Mouse (Mus musculus): ENCODE results near the gene 0610010F05Rik. TPM values are rescaled to one million over a fixed set of nuclear protein-coding genes. Genes with fewer than 3 reads are reported as not detected.

Gene 0610010F05Rik
- 0.19 and 0.22 TPM in 2 replicates for polyA plus RNA-seq (2012; rRNA removed)

DNA sequence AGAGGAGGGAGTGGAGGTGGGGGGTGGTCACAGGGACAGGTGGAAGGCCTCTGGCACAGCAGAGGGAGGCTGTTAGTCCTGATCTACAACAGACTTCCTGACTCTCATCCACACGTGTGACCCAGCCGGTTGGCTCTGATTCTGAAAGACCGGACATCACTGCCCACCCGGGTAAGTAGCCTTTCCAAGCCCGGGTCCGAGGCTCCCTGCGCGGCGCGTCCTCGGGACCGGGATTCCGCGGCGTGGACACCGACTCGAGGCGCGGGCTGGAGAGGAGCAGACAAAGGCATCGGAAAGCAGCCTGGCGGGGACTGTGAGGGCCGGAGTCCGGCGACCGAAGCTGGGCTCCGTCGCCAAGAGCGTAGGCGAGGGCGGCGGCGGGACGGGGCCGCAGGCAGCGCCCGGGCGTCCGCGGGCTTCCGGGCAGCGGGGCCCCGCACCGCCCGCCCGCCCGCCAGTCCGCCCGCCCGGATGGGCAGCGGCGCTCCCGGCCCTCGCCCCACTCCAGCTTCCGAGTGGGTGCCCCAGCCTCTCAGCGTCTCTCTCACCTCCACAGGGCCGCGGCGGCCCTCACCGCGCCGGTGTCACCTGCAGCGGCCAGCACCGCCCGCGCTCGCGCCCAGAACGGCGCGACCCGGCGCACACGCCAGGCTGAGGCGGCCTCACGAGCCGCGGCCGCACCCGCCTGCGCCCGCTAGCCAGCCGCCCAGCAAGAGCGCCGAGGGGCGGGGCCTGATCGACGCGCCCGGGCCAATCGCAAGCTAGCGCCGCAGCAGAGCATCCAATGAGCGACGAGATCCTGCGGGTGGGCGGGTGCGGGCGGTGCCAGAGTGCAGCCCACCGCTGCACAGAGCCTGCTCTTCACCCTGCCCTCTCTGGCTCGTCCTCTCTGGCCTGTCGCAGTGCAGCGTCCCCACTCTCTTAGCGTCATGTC, at the start of gene 0610010F05Rik:
Gene 0610010F05Rik (minus strand): TSS at position 695 of the 934 bp plus-strand sequence.

DNA sequence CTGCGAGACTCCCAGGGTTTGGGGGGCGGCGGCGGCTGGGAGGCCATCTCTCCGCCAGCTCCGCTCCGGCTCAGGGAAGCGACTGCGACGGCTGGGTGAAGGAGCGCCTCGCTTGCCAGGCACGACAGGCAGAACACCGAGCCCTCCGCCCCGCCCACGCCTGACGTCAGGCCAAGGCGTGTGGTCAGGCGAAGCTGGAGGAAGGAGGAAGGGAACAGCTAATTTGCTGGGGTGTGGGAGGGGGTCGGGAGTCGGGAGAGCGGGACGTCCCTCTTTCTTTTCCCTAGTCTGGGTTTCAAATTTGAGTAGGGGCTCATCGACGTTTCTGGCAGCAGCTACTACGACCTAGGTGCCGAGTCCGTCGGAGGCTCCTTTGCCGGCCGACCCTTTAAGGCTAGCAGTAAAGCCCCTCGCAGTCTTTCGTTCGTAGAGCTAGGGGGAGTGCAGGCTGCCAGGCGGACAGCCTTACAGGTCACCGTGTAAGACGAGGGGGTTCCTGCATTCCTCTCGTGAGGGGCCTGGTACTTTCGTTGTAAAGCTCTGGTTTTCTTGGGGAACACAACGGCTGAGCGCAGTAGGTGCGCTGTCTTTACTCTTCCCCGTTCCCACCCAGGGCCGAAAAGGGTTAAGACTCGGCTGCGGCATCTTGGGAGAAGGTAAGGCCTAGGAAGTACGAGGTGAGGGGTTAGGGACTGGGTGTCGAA, 32.5 kb upstream of the 0610010F05Rik start, which contains the start of gene Pex13:
Gene Pex13 (minus strand): TSS at position 162 of the 704 bp plus-strand sequence.

DNA sequence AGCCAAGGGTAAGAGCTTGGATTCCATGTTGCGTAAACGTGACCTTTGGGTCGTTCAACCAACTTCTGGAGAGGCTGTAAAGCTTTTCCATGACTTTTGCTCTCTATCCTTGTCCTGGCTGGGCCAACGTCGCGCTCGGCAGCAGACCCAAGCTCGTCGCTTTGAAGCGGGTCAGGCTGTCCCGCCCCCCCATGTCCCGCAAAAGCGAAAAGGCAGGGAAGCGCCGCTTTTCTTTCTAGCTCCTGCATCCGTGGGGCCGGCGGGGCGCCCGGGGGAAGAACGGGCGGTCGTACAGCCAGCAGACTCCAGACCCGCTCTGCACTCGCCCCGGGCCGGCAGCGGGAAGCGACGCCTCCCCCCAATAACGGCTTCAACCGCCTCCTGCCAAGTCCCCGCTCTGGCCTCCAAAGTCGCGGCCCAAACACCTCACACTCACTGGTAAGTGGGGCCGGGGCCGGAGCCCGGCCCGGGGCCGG, 31.9 kb upstream of the 0610010F05Rik start, which contains the start of gene Pus10:
Gene Pus10 (plus strand): TSS at position 364 of the 476 bp plus-strand sequence.

DNA sequence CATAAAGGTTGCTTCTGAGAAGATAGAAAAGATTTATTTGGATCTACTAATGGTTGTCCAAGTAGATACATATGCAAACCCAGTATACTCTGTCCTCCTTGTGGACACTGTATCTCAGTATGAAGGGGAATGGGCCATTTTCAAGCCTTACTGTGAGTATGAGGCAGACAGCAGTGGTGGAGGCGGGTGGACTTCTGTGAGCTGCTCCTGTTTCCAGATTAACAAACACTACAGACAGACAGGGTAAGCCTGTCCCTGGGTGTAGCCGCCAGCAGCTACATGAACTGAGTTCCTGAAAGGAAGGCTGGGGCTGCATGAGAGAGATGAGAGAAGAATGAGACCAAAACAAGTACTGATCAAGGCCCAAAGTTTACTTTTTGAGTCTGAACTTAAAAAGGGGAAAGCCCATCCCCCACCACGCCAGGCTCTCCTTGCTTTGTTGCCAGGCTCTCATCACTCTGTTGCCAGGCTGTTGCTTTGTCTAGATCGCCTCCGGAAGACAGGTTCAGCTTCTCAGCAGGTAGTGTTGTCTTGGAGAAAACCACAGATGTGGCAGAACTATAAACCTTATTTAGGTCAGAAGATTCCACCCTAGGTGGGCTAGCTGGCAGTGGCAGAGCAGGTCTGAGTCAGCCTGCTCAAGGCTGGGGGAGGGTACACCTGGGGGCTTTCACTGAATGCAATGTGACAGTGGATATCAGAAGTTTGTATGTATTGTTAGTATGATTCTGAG, 112.8 kb downstream of the 0610010F05Rik start, which contains the start of gene 1700093K21Rik:
Gene 1700093K21Rik (minus strand): TSS at position 683 of the 733 bp plus-strand sequence.

Other genes starting within 250 kb of the 0610010F05Rik start
- 1.2 and 1.4 TPM in 2 replicates for gene Ahsa2, start 135.6 kb downstream of the 0610010F05Rik start, polyA plus RNA-seq (2012; rRNA removed)
- gene 1700093K21Rik, start 112.5 kb downstream of the 0610010F05Rik start, polyA plus RNA-seq (2012; rRNA removed): not detected in 2 replicates
- 0.16 and 1.1 TPM in 2 replicates for gene Pus10, start 32.0 kb upstream of the 0610010F05Rik start, polyA plus RNA-seq (2012; rRNA removed)
- gene Pex13, start 32.3 kb upstream of the 0610010F05Rik start, polyA plus RNA-seq (2012; rRNA removed): 4.2 and 6.5 TPM in 2 replicates
- gene Rel, start 137.3 kb upstream of the 0610010F05Rik start, polyA plus RNA-seq (2012; rRNA removed): 0.31 and 0.41 TPM in 2 replicates

Measured in stomach, adult 2 months (tissue).